Mouse (Mus musculus) left cerebral cortex, adult 8-10 months (tissue): ENCODE results near the gene Plcb1. TPM values are rescaled to one million over a fixed set of nuclear protein-coding genes. Genes with fewer than 3 reads are reported as not detected.

Experiments used
- DNase-seq, 2 experiments: peaks; one replicate each; pipeline ENCODE4 v3.0.0; 2022; ENCODE audit warnings: low spot score in 2 of 2
- total RNA-seq, 4 experiments: library from RNA; stranded (reverse); gene quantifications; 2 replicates each; pipeline ENCODE4 v1.2.4; 2022

Gene Plcb1
- total RNA-seq, 4 experiments from 2014 or later: 164 to 194 (median 178) TPM

DNA sequence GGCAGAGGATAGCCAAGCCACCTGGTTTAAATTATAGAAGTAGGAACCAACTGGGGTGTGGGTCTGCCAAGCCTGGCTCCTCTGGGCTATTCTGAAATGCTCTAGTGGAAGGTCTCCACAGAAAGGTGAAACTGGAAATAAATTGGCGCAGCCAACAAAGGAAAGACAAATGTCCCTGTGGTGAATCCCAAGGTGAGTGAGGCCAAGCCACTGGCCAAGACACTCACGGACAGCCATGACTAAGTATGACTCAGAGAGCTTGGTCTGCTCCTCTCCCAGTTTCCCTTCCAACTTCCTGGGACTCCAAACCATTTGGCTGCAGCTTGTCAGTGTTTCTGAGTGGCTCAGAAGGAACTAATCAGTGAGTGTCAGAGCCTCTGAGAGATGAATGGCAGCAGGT lies 126.7 kb downstream of the Plcb1 start:
- DNase-seq: no peak

DNA sequence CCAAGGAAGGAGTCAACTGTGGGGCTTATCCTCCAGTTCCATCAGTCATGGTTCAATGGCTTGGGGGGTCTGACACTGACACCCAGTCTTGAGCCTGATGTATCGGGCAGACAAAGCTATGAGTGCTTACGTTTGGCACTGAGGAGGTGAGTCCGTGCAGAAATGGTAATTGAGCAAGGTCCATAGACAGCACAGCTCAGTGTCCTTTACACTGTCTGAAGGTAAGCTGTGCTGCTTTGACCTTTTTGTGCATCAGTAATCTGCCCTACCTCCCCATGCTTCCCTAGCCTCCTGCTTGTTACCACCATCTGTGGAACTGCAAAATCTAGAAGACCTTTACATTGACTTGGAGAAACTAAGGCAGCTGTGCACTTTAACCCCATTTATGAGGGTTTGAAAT lies 127.7 kb downstream of the Plcb1 start:
- DNase-seq: no peak

DNA sequence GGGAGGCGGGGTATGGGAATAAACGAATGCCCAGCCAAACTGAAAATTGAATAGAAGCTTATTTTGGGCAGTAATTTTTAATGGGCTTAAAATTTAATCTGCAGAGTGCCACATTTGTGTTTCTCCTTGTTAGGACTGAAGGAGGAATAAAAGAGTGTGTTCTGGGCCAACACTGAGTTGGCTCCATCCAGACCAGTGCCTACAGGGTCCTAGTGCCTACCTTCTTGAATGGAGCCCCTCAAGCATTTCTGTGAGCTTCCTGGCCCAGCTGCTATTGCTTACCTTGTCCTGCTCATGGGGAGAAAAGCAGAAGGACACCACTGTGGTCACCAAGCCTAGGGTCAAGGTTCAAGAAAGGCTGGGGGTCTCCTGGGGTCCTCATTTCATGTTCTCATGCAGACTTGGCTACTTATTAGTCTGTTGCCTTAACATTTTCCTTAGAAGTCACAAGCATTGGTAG lies 128.3 kb downstream of the Plcb1 start:
- DNase-seq: no peak

DNA sequence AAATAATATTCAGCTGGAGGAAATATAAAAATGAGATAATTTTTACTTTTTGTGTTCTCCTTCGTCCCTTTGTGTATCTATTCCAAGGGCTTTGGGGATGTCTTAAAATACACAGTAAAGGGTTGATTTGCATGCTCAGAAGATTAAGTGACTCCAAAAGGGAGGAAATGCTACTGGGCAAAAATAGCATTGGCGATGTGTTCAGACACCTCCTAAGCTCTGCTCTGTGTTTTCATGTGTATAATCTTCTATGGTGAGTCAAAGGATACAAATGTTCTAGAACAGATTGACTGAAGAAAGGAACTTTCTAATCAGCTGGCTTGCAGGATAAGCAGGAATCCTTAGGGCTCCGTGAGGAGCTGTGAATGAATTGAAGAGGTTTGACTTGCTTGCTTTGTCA lies 129.2 kb downstream of the Plcb1 start:
- no peak for DNase-seq

DNA sequence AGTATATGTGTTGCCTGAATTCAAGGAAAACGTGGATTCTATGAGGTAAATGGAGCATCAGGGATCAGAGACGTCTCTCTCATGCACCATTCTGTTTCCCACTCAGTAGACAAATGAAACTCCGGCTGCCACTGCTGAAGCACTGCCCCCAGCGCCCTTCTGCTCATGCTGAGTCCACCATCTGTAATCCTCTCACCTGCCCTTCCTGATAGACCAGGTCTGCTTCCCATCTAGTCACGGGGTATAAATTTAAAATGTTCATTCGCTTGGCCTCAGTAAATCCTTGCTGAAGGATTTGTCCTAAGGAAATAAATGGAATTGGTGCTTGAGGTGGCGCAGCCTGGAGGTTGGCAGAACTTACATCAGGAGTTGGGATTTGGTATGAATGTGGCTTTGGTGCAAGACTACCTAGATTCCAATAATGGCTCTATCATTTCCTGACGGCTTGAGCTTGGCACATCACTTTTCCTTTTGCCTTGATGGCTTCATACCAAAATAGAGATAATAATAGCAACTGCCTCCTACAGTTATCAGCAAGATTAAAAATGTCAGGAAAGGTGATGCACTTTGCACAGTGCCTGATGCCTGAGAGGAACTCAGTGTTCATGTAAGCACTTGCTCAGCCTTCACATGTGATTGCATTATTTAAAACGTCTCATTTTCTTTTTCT lies 134.9 kb downstream of the Plcb1 start:
- no peak for DNase-seq

DNA sequence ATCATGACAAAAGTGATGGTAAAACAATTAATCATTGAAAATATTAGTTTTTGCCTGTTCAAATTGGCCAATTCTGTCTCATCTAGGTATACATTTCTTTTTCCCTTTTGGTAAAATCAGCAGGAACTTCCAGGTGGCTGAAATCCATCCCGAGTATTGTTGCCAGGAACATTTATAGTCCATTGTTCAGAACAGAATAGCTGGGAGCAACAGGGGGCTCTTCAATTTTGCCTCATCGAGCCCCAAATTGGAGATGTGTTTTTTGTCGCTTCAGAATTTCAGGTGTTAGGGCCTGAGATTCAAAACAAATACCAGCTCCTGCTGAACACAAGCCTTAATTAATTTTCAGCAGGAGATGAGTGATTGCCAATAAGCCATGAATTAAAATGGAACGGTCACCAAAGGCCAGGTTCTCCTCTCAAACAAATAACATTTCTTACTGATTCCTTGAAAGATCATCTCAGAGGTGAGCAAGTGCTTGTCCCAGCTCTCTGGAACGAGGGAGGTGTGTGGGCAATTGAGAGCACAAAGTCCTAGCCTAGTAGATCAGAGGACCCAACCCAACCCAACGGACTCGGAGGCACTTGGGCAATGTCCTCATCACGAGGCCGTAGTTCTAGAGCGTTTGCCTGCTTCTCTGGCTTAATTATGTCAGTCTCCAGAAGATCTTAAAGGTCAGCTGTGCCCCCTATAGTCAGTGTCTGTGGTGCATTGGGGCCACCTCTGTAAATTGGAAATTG lies 136.9 kb downstream of the Plcb1 start:
- DNase-seq: no peak

DNA sequence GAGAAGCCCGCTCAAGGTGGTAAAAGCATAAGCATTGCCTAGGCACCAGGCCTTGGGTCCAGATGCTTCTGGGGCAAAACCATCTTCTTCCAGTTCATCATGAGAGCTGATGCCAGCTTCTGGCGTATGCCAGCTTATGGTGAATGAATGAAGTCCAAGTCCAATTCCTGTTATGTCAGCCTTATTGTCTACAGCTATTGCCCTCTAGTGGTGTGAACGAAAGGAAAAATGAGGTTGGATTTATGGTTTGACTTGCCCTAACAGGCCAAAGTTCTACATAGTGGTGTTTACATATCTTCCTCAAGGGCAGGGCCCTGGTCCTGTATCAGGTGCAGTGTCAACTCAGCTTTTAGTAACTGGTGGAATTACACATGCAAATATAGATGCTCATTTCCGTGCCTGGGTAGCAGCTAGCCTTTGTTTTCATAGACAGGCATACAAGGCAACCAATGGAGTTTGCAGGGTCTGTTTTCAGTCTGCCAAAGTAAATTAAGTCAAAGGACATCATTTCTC lies 138.3 kb downstream of the Plcb1 start:
- DNase-seq: no peak

DNA sequence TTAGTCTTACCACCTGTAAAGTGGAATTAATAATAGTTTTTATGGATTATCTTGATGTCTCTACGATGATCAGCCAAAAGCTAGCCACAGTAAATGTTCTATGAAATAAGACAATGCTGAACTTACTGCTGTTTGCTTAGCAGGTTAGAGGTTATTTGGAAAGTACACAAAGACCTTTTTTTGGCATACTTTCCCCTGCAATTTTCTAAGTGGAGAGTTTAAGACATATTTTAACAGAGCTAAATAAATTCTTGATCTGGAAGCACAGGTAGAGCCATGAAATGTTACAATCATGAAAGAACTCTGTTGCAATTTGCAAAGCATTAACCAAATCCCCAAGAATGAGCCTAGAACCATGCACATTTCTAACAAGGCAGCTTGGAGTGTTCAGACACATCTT lies 140.4 kb downstream of the Plcb1 start:
- DNase-seq: no peak

DNA sequence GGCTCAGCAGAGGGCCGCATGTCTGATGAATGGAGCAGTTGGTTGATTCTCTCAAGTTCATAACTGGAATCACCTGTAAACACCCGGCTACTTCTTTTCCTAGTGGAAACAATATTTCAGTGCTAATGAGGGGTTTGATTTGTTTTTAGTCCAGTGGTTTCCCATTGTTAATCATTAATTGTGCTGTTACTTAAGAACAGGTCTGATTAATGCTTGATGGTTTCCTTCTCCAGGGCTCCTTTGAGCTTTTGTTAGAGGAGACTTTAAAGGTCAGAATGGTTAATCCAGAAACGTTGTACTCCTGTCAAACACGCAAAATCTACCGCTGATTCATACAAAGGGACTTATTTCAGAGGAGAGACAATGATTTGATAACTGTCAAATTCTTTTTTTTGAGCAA lies 141.2 kb downstream of the Plcb1 start:
- no peak for DNase-seq

DNA sequence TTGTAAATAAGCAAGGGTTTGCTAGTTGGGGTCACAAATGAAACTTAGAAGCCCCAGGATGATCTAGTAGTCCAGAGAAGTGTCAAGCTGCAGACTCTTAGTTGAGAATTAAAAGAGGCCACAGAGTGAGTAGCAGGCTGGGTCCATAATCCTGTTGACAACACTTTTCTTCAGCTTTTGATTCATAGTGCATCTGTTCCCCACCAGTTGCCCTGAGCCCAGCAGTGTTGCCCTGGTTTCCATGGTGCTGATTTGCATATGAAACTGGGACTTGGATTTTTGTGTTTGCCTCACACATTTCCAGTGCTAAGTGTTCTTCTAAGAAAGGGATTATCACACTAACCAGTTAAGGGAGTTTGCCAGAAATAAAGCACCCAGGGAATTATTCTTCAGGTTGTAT lies 143.6 kb downstream of the Plcb1 start:
- DNase-seq: peak in 1 of 2 experiments; percentile 61

DNA sequence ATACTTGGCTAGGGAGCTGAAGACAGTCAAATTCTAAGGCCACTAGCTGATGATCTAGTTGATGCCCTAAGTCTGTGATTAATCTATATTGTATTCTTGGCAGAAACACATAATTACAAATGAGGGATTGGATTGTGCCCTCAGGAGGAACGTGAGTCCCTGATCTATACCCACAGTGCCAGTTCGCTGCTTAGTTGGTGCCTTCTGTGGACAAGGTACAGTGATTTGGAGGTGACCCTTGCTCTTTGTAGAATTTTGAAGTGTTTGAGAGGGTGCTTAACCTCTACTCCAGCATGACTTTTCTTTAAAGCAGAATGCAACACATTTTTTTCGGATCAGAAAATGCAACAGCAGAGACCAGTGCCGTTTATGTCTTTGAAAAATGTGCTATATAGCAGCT lies 145.1 kb downstream of the Plcb1 start:
- DNase-seq: no peak

DNA sequence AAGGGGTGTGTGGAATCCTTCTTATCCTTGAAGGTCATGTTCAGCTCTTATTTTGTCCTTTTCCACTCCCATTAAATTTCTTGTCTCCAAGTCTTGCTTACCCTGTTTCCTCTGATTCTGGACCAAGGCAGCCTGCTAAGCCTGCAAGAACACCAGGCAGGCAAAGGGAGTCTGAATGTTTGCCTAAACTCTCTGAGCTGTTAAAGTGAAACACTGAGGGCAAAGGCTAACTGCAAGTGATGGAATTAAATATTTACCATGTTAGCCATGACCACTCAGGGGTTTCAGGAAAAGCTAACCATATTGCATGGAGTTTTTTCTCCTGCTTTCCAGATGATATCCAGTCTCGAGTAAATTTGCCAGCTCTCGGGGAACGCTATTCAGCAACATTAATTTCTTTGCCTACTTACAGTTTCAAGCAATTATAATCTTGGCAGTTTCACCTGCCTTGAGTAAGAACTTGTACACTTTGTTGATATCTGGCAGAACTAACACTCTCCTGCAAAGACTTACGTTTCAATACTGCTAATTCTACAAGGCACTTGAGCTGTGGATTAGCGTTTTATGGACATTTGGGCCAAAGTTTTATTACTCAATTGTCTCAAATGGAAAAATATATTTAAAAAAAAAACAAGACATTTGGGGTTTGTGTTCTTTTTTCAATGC lies 146.0 kb downstream of the Plcb1 start:
- DNase-seq: no peak

DNA sequence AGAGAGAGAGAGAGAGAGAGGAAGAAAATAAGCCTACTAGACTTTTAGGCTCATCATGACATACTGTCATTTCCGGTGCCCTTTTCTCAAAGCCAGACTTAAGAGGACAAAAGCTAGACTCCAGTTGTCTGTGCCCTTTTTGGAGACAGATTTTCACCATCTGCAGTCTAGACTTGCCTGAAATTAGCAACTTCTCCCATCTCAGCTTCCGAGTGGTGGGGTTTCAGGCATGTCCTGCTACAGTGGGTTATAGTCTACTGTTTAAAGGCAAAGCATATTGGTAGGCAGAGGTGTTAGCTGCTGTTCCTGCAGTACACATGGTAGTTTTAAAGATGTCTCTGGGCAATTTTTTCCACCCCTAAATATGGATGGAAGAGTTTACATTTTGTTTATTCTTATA lies 149.6 kb downstream of the Plcb1 start:
- no peak for DNase-seq

DNA sequence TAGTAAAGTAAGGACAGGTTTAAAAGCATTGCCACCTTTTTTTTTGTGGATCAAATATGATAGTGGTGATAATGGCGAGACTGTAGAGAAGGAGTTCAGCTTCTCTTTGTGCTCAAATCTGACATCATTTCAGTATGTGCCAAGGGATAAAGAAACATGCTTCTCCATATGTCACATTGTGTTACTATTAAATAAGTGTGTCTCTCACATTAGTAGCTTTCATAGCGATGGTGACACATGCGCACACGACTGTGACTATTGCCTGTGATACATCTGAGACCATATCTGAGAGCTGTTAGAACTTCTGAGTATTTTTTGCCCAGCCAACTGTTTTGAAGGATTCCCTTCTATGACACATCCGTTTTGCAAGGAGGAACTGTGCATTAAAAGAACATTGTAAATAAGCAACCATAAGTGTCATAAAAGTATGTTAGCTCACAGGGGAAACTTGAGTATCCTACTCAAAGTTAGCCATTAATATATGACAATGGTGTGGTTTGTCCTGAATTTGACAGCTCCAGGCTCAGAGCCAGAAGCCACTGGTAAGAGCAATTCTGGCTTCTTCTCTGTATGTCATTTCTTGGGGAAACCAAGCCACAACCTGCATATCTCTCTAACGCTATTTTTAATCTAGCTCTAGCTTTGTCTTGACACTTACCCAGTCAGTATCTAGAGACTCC lies 150.2 kb downstream of the Plcb1 start:
- DNase-seq: no peak

DNA sequence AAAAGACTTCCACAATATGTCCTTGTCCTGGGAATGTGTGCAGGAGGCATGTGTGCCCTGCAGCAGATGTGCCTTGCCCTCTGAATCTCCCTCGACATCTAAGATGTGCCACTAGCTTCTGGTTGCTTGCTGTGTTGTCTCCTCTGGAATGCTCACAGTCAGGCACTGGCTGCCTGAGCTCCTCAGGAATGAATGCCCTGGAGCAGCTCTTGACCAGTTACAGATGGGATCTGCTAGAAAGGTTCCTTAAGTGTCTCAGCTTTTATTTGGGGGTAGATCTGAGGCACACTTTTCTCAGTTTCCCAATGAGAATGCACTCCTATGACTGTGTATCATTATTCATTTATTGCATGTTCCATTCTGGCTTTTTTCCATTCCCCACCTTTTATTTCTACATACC lies 151.8 kb downstream of the Plcb1 start:
- no peak for DNase-seq

DNA sequence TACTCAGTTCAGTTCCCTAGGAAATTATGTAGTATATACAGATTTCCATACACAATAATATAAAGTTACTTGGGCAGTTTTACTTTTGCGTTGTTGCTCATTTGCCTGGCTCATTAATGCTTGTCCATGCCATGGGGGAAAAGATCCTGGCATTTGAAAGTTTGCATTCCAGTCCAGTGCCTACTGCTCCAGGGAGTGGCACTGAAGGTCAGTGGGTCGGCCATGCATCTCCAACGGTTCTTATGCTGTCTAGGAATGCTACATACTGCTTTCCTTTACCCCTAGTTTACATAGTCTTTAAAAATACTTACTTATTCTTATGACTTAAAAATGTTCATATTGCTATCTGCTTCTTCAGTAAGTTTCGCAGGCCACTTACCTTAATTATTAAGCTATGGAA lies 156.2 kb downstream of the Plcb1 start:
- DNase-seq: no peak

DNA sequence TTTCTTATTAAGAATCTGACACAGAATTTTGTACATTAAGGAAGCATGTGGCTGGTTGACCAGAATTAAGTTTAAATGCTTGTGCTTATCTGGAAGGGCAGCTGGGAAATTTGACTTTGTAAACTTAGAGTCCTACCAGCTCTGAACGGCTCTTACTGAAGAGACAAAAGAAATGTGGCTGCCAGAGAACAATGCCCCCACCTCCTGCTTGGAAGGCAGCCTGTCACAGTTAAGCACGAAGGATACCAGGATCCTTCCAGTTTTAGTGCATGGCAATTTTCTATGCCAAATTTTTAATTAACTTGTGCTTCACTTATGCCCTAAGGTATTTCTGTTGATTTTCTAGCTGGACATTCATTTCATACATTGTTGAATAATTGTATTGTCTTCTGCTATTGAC lies 157.1 kb downstream of the Plcb1 start:
- DNase-seq: no peak

DNA sequence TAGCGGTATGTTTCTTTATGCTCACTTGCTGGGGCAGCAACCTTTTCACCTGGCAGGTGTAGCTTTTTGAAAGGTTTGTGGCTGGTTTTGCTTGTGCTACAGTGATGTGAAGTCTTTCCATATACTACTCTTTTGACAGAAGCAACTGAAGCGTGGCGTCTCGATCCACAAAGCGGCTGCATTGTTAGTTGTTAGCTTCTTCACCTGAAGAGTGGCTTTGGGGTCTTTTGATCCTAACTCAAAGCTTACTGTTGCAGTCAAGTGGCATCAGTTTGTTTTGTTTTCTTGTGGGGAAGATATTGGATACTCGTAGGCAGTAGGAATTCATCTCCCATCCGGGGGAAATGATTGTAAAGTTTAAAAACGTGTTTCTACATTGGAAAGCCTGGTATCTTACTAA lies 160.5 kb downstream of the Plcb1 start:
- no peak for DNase-seq

DNA sequence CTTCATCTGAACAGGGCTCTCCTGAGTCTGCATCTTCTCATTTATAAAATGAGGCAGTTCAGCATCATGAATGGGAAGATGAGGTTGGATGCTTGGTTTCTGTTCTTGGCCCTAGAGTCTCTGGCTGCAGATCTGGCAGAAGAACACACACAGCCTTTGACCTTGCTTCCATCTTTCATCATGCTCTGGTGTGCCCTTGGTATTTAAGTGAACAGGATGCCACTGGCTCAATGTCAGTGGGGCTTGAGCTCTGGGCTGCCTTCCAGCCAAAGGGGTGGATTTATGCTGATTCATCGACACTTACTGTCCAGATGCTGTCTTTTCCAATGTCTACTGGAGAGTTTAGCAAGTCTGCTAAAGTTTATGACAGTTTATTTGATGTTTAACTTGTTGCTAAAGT lies 161.0 kb downstream of the Plcb1 start:
- DNase-seq: no peak

DNA sequence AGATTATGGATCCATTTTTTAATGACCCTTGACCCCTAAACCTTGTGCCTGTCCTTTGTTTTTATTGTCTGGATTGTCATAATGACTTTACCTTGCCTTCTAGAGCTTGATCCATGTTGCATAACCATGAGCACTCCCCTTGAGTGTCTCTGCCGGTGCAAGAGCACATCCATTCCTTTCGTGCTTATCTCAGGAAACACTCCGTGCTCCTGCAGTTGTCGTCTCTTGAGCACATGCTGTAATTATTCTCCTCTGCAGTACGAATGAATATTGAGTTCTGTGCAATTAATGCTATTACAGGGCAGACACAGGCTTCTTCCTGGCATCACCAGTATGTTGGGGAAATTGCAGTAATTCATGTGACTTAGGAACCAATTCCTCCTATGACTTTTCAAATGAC lies 166.2 kb downstream of the Plcb1 start:
- DNase-seq: no peak

DNA sequence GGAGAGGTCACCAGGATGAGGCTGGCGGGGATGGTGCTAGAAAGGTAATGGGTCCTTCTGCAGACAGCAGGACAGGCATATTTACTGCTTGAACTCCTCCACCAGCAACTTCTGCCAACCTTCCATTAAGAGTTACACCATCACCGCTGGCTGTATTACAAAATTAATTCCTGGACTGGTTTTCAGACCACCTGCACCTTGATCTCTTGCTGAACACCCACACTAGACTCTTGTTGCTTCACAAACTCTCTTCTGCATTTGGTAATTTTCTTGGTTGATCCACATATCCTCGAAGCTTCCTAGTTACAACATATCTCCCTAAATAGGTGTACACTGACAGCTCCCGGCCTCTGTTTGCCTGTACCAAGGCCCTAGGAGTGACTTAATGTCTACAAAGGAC lies 170.6 kb downstream of the Plcb1 start:
- no peak for DNase-seq

DNA sequence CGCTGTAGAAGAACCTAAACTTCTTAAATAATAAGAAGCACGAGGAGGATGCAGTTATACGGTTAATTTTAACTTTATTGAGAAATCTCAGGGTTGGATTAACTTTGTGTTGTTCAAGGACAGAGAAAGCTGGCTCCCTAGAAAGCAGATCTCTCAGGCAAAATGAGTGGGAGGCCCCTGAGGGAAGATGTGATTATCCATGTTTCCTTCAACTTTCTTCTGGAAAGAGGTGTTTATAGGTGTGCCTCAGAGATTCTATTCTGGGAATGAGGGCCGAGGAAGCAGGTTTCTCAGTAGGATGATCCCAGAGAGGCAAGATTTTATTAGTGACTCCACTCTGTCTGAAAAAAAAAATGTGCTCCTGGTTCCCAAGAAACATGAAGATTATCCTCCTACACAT lies 180.3 kb downstream of the Plcb1 start:
- no peak for DNase-seq
